Mouse (Mus musculus): ENCODE data around the gene Cdk10.
"Not testable (repeated sequence)": the region's sequence is repeated elsewhere in the genome, so short reads cannot be mapped to it uniquely, and the experiment has no call there.

The Cdk10 gene

GRCm38 (mm10) chr8:123224278-123225266 lies at the start of gene Cdk10:
Gene Cdk10 (plus strand): TSS chr8:123224842.
- peak; percentile 95 to 97 for DNase-seq

- DNase-seq: no peak
These were observed 43.3 kb upstream of the Cdk10 start for GRCm38 (mm10) chr8:123181391-123181790.

DNA sequence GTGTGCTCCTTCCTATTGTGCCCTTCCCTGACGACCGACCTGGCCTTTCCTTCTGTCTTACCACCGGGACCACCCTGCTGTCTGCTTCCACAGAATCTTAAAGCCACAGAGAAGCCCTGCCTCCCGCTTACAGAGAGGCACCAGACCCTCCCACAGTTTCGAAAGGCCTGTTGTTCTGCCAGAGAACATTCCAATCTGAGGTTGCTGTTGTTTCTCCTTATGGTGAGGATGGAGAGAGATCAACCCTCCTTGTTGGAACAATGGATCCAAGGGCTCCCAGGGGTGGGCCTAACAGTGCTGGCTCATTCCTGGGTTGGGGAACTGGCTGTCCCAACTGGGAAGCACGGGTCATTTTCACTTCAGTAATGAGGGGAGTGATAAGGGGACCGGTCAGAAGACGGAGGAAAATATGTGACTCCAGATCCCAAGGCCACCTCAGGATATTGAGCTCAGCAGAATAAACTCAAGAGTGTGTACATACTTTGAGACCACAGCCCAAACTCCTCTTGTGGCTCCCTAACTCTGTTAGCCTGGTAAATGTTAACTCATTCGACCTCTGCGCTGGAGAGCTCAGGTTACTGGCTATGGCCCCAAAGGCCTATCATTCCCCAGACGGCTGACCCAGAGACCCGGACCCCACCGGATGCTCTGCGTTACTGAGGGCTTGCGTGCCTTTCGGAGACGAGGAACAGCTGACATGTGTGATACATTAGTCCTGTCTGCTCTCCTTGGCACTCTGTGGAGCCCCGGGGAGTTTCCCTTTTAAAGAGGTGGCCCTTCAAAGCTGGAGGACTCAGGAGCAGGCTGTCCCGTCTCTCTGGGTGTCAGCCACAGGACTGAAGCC lies 38.9 kb upstream of the Cdk10 start, which contains the start of gene Dpep1:
Gene Dpep1, plus strand, starts transcription at position 677 of the 844 bp plus-strand sequence.
- no peak for DNase-seq

- DNase-seq: no peak
These were observed 36.6 kb upstream of the Cdk10 start for GRCm38 (mm10) chr8:123188006-123188405.

- DNase-seq: no peak
These were observed 35.8 kb upstream of the Cdk10 start for GRCm38 (mm10) chr8:123188841-123189240.

- peak; percentile 60 to 81 for DNase-seq
These were observed 34.0 kb upstream of the Cdk10 start for GRCm38 (mm10) chr8:123190678-123191077.

DNA sequence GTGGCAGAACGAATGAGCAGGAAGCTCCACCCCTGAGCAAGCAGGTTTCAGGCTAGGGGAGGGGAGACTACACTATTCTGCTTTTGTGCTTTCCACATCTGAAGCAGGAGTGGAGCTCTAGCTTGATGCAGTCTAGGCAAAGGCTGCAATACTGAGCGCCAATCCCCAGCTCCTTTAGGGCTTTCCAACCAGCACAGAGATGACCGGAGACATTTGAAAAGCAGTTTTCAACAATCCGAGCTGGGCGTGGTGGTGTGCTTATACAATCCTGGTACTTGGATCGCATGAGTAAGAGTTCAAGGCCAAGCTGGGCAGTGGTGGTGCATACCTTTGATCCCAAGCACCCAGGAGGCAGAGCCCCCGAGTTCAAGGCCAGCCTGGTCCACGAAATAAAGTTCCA lies 32.7 kb upstream of the Cdk10 start:
- DNase-seq: no peak

- no peak for DNase-seq
These were observed 30.9 kb upstream of the Cdk10 start for GRCm38 (mm10) chr8:123193771-123194170.

DNA sequence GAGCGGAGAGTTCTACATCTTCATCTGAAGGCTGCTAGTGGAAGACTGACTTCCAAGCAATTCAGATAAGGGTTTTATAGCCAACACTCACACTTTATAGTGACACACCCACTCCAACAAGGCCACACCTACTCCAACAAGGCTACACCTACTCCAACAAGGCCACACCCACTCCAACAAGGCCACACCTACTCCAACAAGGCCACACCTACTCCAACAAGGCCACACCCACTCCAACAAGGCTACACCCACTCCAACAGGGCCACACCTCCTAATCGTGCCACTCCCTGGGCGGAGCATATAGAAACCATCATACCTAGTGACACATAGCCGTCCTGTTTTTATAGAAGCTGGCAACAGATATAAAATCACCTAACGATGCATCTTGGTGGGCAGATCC lies 27.6 kb upstream of the Cdk10 start:
- DNase-seq: not testable (repeated sequence)

DNA sequence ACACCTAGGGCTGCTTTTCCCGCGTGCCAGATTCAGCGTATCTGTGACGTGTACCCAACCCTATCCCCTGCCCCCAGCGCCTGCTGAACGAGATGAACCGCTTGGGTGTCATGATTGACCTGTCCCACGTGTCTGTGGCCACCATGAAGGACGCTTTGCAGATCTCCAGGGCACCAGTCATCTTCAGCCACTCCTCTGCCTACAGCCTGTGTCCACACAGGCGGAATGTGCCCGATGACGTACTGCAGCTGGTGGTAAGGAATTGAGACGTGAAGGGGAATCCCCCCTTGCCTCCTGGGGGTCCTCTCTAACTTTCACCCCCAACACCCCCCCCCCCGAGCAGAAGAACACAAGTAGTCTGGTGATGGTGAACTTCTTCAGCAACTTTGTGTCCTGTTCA lies 24.8 kb upstream of the Cdk10 start:
- peak in 1 of 2 experiments; percentile 1 for DNase-seq

GRCm38 (mm10) chr8:123202288-123202687 lies 22.4 kb upstream of the Cdk10 start:
- peak; percentile 71 to 85 for DNase-seq

DNA sequence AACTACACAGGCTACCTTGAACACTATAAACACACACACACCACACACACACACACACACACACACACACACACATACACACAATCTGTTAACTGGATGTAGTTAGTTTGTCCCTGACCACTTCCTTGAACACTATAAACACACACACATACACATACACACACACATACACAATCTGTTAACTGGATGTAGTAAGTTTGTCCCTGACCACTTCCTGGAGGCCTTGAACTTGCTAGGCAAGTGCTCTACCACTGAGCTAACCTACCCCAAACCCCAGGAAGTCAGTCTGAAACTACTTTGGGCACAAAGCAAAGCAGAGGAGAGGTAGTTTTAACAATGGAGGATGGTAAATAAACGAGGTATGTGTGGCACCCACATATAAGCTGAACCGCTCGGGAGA lies 21.1 kb upstream of the Cdk10 start:
- no peak for DNase-seq

DNA sequence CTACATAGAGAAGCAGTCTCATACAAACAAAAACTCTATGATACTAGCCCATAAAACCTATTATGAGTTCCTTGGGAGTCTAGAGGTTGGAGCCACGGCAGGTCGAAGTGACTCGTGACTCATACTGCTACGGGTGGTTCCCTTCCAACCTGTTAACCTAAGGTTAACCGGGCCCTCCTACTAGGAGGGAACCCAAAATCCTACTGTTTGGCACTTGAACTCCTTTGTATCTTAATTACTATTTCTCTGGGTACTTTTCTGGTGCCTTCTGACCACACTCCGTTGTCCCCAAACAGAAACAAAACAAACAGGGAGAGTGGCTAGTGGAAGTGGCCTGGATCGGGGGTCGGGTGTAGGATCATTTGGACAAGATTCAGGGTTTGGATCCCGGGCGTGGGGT lies 12.8 kb upstream of the Cdk10 start:
- no peak for DNase-seq

- DNase-seq: peak; percentile 89 to 93
These were observed 12.1 kb upstream of the Cdk10 start, which contains the start of the genes Chmp1a and Spata33 for GRCm38 (mm10) chr8:123212321-123213117. Gene Chmp1a (minus strand): TSS chr8:123212763. Gene Spata33 (plus strand): TSS chr8:123212832.

- no peak for DNase-seq
These were observed 11.4 kb upstream of the Cdk10 start for GRCm38 (mm10) chr8:123213118-123213772.

DNA sequence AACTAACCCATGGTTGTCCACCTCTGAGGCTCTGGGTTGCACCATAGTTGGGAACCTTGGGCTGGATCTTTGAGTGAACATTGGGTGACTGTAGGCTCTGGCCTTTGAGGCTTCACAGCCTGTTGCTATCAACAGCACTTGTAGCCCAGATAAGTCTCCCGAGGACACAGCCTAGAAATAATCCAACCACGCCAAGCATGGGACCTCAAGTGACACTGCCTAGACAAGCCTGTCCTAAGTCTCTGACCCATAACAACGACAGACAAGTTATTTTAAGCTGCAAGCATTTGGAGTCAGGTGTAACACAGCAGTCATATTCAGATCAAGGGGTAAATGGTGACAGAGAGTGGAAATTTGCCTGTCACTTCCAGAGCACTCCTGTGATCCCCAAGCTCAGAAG lies 9.2 kb upstream of the Cdk10 start:
- DNase-seq: no peak

DNA sequence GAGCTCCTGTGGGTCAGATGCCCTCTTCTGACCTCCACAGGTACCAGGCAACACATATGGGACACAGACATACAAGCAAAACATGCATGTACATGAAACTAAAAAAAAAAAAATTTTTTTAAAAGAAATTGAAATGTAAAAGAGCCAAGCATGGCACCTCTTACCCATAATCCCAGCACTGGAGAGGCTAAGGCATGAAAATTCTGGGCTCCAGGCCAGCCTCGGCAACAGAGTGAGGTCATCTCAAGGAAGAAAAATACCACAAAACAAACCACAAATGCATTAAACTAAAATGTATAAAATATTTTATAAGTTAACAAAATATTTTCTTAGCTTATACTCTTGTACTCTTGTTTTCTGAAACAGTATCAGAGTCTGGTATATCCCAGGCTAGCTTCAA lies 3.7 kb upstream of the Cdk10 start:
- DNase-seq: no peak

GRCm38 (mm10) chr8:123228416-123228815 lies 3.8 kb downstream of the Cdk10 start:
- no peak for DNase-seq

DNA sequence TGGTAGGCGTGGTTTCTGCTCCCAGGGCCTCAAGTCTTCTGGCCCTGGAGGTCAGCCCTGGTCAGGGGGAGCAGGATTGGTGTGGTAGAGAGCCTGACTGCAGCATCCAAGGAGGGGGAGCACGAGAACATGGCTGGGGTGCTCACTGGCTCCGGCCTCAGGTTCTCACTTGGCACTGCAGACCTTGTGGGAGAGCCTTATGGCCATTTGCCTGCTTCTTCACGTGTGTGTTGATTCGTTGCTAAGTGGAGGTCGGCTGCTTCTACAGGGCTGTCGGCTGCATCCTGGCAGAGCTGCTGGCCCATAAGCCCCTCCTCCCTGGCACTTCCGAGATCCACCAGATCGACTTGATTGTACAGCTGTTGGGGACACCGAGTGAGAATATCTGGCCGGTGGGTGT lies 5.7 kb downstream of the Cdk10 start:
- not testable (repeated sequence) for DNase-seq

DNA sequence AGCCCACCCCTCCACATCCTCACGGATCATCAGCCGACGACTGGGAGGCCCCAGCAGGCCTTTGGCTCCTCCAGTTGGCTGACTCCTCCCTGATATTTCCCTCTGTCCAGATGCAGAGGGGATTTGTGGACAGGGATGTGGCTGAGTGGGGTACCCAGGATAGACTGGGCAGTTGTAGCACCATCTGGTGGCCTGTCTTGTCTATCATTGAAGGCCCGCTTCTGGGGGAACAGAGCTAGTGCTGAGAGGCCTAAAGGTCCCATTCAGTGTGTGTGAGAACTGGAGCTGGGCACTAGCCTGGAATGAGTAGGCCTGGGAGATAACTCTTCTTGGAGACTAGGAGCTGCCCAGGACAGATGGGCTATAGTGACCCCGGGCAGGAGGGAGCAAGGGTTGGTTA lies 7.1 kb downstream of the Cdk10 start:
- DNase-seq: no peak

DNA sequence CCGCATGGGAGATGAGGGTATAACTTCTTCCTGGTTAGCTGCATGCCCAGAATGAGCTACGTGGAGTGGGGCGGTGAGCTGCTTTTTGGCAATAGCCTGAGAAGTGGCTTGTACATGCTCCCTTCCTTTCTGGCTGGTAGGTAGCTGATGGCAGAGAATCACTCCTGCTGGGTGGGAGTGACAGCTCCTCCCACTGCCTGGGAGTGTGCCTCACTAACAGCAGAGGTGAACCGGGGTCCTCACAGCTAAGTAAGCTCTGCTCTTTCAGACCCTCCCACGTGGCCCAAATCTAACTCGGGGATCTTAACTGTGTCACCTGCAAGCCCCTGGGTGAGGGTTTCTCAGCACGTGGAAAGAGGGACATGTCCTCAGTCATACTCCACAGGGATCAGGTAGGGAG lies 7.9 kb downstream of the Cdk10 start:
- DNase-seq: no peak

DNA sequence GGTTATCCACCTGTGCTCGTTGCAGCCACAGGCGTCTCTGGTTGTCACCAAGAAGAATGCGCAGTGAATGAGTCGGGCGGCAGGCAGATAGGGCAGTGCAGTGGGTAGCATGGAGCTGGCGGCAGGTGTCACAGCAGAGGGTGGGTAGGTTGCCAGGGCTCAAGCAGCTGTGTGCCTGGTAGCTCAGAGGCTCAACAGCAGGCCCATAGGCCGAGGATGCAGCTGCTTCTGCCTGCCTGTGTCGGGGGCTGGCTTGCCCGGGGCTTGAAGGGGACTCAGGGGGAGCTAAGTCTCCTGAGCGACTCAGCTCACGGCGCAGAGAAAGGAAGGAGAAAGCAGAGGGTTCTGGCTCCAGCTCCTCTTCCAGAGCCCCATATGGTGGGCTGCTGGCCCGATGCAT lies 8.7 kb downstream of the Cdk10 start:
- no peak for DNase-seq
